ENCODE assay signal across 8 mouse cellular contexts in the genomic region with DNA sequence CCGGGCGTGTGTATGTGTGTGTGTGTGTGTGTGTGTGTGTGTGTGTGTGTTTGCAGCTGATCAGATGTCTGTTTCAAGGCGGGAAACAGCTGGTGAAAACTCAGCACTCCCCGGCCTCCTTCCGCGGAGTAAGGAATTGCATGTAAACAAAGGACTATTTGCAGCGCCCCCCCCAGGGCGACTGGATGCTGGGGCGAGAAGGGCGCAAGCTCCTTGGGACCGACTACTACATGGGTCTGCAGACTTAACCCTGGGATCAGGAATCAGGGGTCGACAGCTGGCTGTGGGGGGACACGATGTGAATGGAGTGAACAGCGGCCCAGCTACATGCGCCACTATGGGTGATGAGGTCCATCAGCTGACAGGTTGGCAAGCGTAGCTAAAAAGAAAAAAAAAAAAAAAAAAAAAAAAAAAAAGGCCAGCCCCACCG. TPM values are rescaled to one million over a fixed set of nuclear protein-coding genes. Genes with fewer than 3 reads are reported as not detected.
DNase-seq lines count a peak whose midpoint lies in the region; ATAC-seq and TF ChIP-seq lines count a peak whose summit lies in the region.

TSS of gene Tfap4 (minus strand) at position 140 of the 430 bp plus-strand sequence.

- peak; percentile 48; the same call in 1 of the 2 replicates for ATAC-seq in erythroblast, adult 5-6 weeks (replicated peaks; ENCODE audit: low FRiP score, poor library complexity, severe bottlenecking)
- no peak for ATAC-seq in heart, embryonic 13.5 days (ENCODE audit: extremely low read depth, insufficient number of reproducible peaks, low FRiP score, low TSS enrichment)
- ATAC-seq in liver, embryonic 11.5 days (replicated peaks; ENCODE audit: low FRiP score): peak; percentile 33

- peak within 1 kb of the TSS; percentile 92 for H3K27ac ChIP-seq in heart, embryonic 13.5 days (replicated peaks)
- peak within 1 kb of the TSS; percentile 96 for H3K27ac ChIP-seq in liver, embryonic 11.5 days (ENCODE audit: low read depth, low read length)

- peak within 1 kb of the TSS; percentile 91 for H3K9ac ChIP-seq in heart, embryonic 13.5 days
- H3K9ac ChIP-seq in liver, embryonic 11.5 days (ENCODE audit: low read depth, low read length): peak within 1 kb of the TSS; percentile 94

- peaks cover 31% of the 10 kb centered on the region for H3K4me1 ChIP-seq in heart, embryonic 13.5 days
- peaks cover 34% of the 10 kb centered on the region for H3K4me1 ChIP-seq in liver, embryonic 11.5 days (replicated peaks; ENCODE audit: control insufficient read depth, insufficient read depth, low read length)

- peak within 1 kb of the TSS; percentile 84 for H3K4me2 ChIP-seq in heart, embryonic 13.5 days
- H3K4me2 ChIP-seq in liver, embryonic 11.5 days: peak within 1 kb of the TSS; percentile 98

- H3K79me2 ChIP-seq in C2C12 (ENCODE audit: control insufficient read depth, insufficient read depth): peaks cover 48% of the 10 kb centered on the region

- peaks cover 35% of the 10 kb centered on the region for H3K79me3 ChIP-seq in C2C12 (ENCODE audit: low read depth)

- peak; percentile 96 for DNase-seq in brain, adult 2 months (ENCODE audit: low read depth, low spot score)
- DNase-seq in kidney, postnatal 10 days: peak; percentile 94
- DNase-seq in liver, embryonic 11.5 days (ENCODE audit: low spot score): peak; percentile 95
- peak; percentile 93 for DNase-seq in naive thymus-derived CD4-positive, alpha-beta T cell, adult 2 months (ENCODE audit: low read depth)
- DNase-seq in splenic B cell, adult 2 months (ENCODE audit: low read depth, low spot score): peak; percentile 83

- no peak for TF ChIP-seq CTCF in C2C12 (IDR thresholded peaks at IDR 0.05; ENCODE audit: control insufficient read depth, insufficient read depth, insufficient read length)

- peaks cover 17% of the 10 kb centered on the region for H3K36me3 ChIP-seq in C2C12 (ENCODE audit: control insufficient read depth, insufficient read depth)
- peaks cover 8% of the 10 kb centered on the region; the same call in 1 of the 2 replicates for H3K36me3 ChIP-seq in heart, embryonic 13.5 days
- no peaks in the 10 kb centered on the region; the same call in 1 of the 2 replicates for H3K36me3 ChIP-seq in liver, embryonic 11.5 days (ENCODE audit: control insufficient read depth, insufficient read depth, low read length)
- H3K36me3 ChIP-seq in splenic B cell, adult 2 months (ENCODE audit: control insufficient read depth, insufficient read depth, low read length, poor library complexity, severe bottlenecking): no peaks in the 10 kb centered on the region

- no peaks in the 10 kb centered on the region for H3K27me3 ChIP-seq in C2C12 (ENCODE audit: control insufficient read depth, insufficient read depth, insufficient read length)
- no peaks in the 10 kb centered on the region for H3K27me3 ChIP-seq in heart, embryonic 13.5 days (replicated peaks)
- no peaks in the 10 kb centered on the region for H3K27me3 ChIP-seq in liver, embryonic 11.5 days (replicated peaks; ENCODE audit: control insufficient read depth, insufficient read depth, low read length)
- H3K27me3 ChIP-seq in splenic B cell, adult 2 months (ENCODE audit: control insufficient read depth, insufficient read depth, low read length, poor library complexity, severe bottlenecking): no peaks in the 10 kb centered on the region

- H3K9me3 ChIP-seq in heart, embryonic 13.5 days: no peaks in the 10 kb centered on the region
- H3K9me3 ChIP-seq in liver, embryonic 11.5 days (ENCODE audit: control insufficient read depth, low read length): no peaks in the 10 kb centered on the region

- peak within 1 kb of the TSS; percentile 91 for H3ac ChIP-seq in C2C12 (ENCODE audit: control insufficient read depth, insufficient read length, low read depth)

- H3K4me3 ChIP-seq in C2C12 (ENCODE audit: insufficient read depth, poor library complexity, severe bottlenecking): peak within 1 kb of the TSS; percentile 93
- H3K4me3 ChIP-seq in heart, embryonic 13.5 days: peak within 1 kb of the TSS; percentile 85
- peak within 1 kb of the TSS; percentile 87 for H3K4me3 ChIP-seq in liver, embryonic 11.5 days (ENCODE audit: low read depth, low read length)

- under 1% methylated on average over 15 of the region's 17 CpGs for WGBS in heart, embryonic 13.5 days
- WGBS in liver, embryonic 11.5 days: under 1% methylated on average over 16 of the region's 17 CpGs

TF ChIP-seq in C2C12, 6 proteins besides CTCF, POLR2A, EP300 and RAD21:
- no peak for TF ChIP-seq USF1 (IDR thresholded peaks at IDR 0.05; ENCODE audit: low read depth)
- TF ChIP-seq MAX (IDR thresholded peaks at IDR 0.05): peak; percentile 31
- TF ChIP-seq MYOD1 (IDR thresholded peaks at IDR 0.05; ENCODE audit: control insufficient read depth, insufficient read length, low read depth): peak; percentile 59
- no peak for TF ChIP-seq FOSL1 (IDR thresholded peaks at IDR 0.05; ENCODE audit: insufficient read depth, low read length, poor library complexity, severe bottlenecking)
- TF ChIP-seq MYOG (IDR thresholded peaks at IDR 0.05; ENCODE audit: control insufficient read depth, extremely low read depth, insufficient read length): no peak
- no peak for TF ChIP-seq CEBPB (IDR thresholded peaks at IDR 0.05; ENCODE audit: low read depth)

RNA-seq across cellular contexts. Expression of gene Tfap4, which starts in this region (rescaled TPM):
- 19.0 TPM for polyA plus RNA-seq in C2C12 (2012; fragmentation: generic; extraction: Trizol)
- total RNA-seq in erythroblast, adult 5-6 weeks (2015; ENCODE audit: low replicate concordance): 3.1 and 14.4 TPM in 2 replicates
- 4.6 and 5.9 TPM in 2 replicates for total RNA-seq in erythroblast, adult 5-6 weeks (2017; ENCODE audit: low replicate concordance)
- polyA plus RNA-seq in heart, embryonic 13.5 days (2015; fragmentation: Nextera tagmentation; extraction: Ambion mirVana): 6.3 and 7.7 TPM in 2 replicates
- polyA plus RNA-seq in liver, embryonic 11.5 days (2014; fragmentation: Nextera tagmentation; extraction: Ambion mirVana): 23.3 and 25.1 TPM in 2 replicates
